Mouse (Mus musculus) thymus, postnatal 0 days (tissue): Measurements from ENCODE around the gene Ggcx. TPM values are rescaled to one million over a fixed set of nuclear protein-coding genes. Genes with fewer than 3 reads are reported as not detected.
A peak's percentile ranks its signal among the peaks of the same experiment; 100 is the strongest.

ENCODE experiments used
- DNase-seq: peaks from one replicate; pipeline ENCODE4 v3.0.0-alpha.2; 2015; ENCODE audit warnings: low spot score
- polyA plus RNA-seq: library from polyadenylated mRNA; unstranded; fragments of >200 nt; fragmentation: Nextera tagmentation; extraction: Ambion mirVana; gene quantifications from 2 replicates; pipeline ENCODE4 v1.2.1, GENCODE M21; 2015

Gene Ggcx
- polyA plus RNA-seq, 1 experiment from 2014 or later = 7.3 TPM

GRCm38 (mm10) chr6:72387816-72388215 is 26.3 kb upstream of the Ggcx start:
- no peak for DNase-seq

GRCm38 (mm10) chr6:72388266-72388665 is 25.8 kb upstream of the Ggcx start:
- no peak for DNase-seq

GRCm38 (mm10) chr6:72388791-72389329 is 25.2 kb upstream of the Ggcx start:
- DNase-seq = no peak

GRCm38 (mm10) chr6:72389471-72389940 is 24.6 kb upstream of the Ggcx start:
- peak; percentile 39 for DNase-seq

GRCm38 (mm10) chr6:72389941-72390771 is 24.0 kb upstream of the Ggcx start, which contains the start of gene Vamp8:
TSS of gene Vamp8 (minus strand) at chr6:72390703.
- DNase-seq = peak; percentile 63

- no peak for DNase-seq
Observed at GRCm38 (mm10) chr6:72390795-72391521, 23.1 kb upstream of the Ggcx start.

GRCm38 (mm10) chr6:72392341-72392740 is 21.8 kb upstream of the Ggcx start:
- DNase-seq = no peak

GRCm38 (mm10) chr6:72396837-72397251 is 17.3 kb upstream of the Ggcx start:
- no peak for DNase-seq

GRCm38 (mm10) chr6:72399967-72400366 is 14.1 kb upstream of the Ggcx start:
- no peak for DNase-seq

- peak; percentile 73 for DNase-seq
Observed at GRCm38 (mm10) chr6:72401875-72402274, 12.2 kb upstream of the Ggcx start.

GRCm38 (mm10) chr6:72405356-72405755 is 8.8 kb upstream of the Ggcx start:
- DNase-seq = no peak

GRCm38 (mm10) chr6:72407119-72407518 is 7.0 kb upstream of the Ggcx start:
- peak; percentile 91 for DNase-seq

GRCm38 (mm10) chr6:72409567-72409966 is 4.5 kb upstream of the Ggcx start:
- DNase-seq = peak; percentile 66

- no peak for DNase-seq
Observed at GRCm38 (mm10) chr6:72410003-72410402, 4.1 kb upstream of the Ggcx start.

- no peak for DNase-seq
Observed at GRCm38 (mm10) chr6:72410518-72410917, 3.6 kb upstream of the Ggcx start.

- DNase-seq = no peak
Observed at GRCm38 (mm10) chr6:72415181-72415580, 1.1 kb downstream of the Ggcx start.

- no peak for DNase-seq
Observed at GRCm38 (mm10) chr6:72415964-72416772, 2.1 kb downstream of the Ggcx start.

- no peak for DNase-seq
Observed at GRCm38 (mm10) chr6:72418279-72418678, 4.2 kb downstream of the Ggcx start.

- no peak for DNase-seq
Observed at GRCm38 (mm10) chr6:72419806-72420205, 5.7 kb downstream of the Ggcx start.

GRCm38 (mm10) chr6:72420901-72421300 is 6.8 kb downstream of the Ggcx start:
- no peak for DNase-seq

- no peak for DNase-seq
Observed at GRCm38 (mm10) chr6:72425646-72426045, 11.5 kb downstream of the Ggcx start.
